Mouse (Mus musculus) mature B cell (primary cell): Measurements from ENCODE around the gene Pxdc1.

Experiments used
- in situ Hi-C: fragments of 300-500 bp; cut with MboI; formaldehyde crosslinking; loops from 2 replicates; pipeline ENCODE4 v1.14.3; 2019

Gene Pxdc1

DNA sequence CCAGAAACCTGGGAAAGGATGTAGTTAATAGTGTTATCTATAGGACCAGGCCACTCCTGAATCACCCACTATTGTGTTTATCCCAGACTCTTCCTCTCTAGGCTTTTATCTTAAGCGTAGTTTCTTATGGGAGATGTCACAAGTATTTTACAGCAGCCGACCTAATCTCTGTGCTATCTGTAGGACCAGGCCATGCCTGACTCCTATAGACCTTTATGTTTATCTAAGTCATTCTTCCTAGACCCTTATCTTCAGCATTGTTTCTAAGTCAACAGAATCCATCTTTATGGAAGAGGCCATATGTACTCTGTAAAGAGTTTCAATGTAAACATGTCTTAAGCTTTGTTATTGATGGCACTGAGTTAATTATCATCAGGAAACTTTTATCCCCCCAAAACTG lies 50.5 kb downstream of the Pxdc1 start:
- in situ Hi-C loops, result no loop called here

DNA sequence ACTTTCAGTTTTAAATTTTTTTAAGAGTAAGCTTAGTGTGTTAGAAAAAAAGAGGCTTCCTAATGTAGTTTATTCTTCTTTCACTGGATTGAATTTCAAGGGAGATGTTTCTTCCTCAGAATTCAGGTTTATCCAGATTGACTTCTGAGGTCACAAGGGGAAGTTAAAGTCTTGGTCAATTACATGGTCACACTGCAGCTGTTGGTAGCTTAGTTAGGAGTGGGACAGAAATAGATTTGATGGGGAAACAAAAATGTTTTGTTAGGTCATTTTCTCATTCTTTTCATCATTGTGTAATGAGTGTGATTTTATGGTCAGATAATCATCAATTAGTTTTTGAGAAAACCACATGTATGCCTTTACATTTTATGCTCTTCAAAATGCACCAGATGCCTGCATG lies 56.5 kb downstream of the Pxdc1 start:
- in situ Hi-C loops, result no loop called here
